Mouse (Mus musculus) neural tube, embryonic 13.5 days (tissue): ENCODE data around the gene Pfdn4. TPM values are rescaled to one million over a fixed set of nuclear protein-coding genes. Genes with fewer than 3 reads are reported as not detected.

Experiments
- ATAC-seq: fragments of 200-750 bp; cut with Nextera tagmentation; 2 replicates; pipeline ENCODE4 v1.8.0; 2017; ENCODE audit warnings: low read depth, mild to moderate bottlenecking, moderate TSS enrichment, moderate library complexity
- H3K27ac ChIP-seq: fragments of 300-500 bp; sonication (generic); replicated peaks from 2 replicates; pipeline ENCODE4 v1.5.1; 2015; ENCODE audit warnings: moderate library complexity, mild to moderate bottlenecking, inconsistent platforms
- H3K27me3 ChIP-seq: fragments of 300-500 bp; sonication (generic); 2 replicates; pipeline ENCODE4 v1.6.1; 2015; ENCODE audit warnings: mild to moderate bottlenecking, inconsistent platforms
- H3K36me3 ChIP-seq: fragments of 300-500 bp; sonication (generic); 2 replicates; pipeline ENCODE4 v1.6.1; 2015; ENCODE audit warnings: mild to moderate bottlenecking, inconsistent platforms
- H3K4me1 ChIP-seq: fragments of 300-500 bp; sonication (generic); replicated peaks from 2 replicates; pipeline ENCODE4 v1.6.1; 2015; ENCODE audit warnings: inconsistent platforms
- H3K4me2 ChIP-seq: fragments of 300-500 bp; sonication (generic); 2 replicates; pipeline ENCODE4 v1.6.1; 2015; ENCODE audit warnings: inconsistent platforms, mild to moderate bottlenecking, moderate library complexity
- H3K4me3 ChIP-seq: fragments of 300-500 bp; sonication (generic); 2 replicates; pipeline ENCODE4 v1.5.1; 2015; ENCODE audit warnings: mild to moderate bottlenecking, inconsistent platforms
- H3K9ac ChIP-seq: fragments of 300-500 bp; sonication (generic); 2 replicates; pipeline ENCODE4 v1.6.1; 2015; ENCODE audit warnings: moderate library complexity, mild to moderate bottlenecking, inconsistent platforms
- H3K9me3 ChIP-seq: fragments of 300-500 bp; sonication (generic); 2 replicates; pipeline ENCODE4 v1.6.1; 2016; ENCODE audit warnings: inconsistent platforms
- WGBS: fragments of 180-500 bp; shearing (Covaris S2); methylation state at CpG from one replicate; pipeline ENCODE4 v1.1.7; 2015; 5-methylcytosine and 5-hydroxymethylcytosine counted together
- polyA plus RNA-seq: library from polyadenylated mRNA; unstranded; fragments of >200 nt; fragmentation: Nextera tagmentation; extraction: Ambion mirVana; gene quantifications from 2 replicates; pipeline ENCODE4 v1.2.1, GENCODE M21; 2015

The Pfdn4 gene
- polyA plus RNA-seq, 1 experiment from 2014 or later = 171 TPM

GRCm38 (mm10) chr2:170535841-170536240, 39.6 kb downstream of the Pfdn4 start:
- Histone ChIP-seq H3K4me3 (no peak overlapping the region), H3K9ac (no peak overlapping the region), H3K27me3 (no peaks in the 10 kb centered on the region), H3K27ac (no peak overlapping the region), H3K9me3 (no peaks in the 10 kb centered on the region), H3K4me1 (peaks cover 10% of the 10 kb centered on the region; the same call in 1 of the 2 replicates), H3K4me2 (no peak overlapping the region), H3K36me3 (no peaks in the 10 kb centered on the region)
- peak; percentile 86 for ATAC-seq

- ATAC-seq = no peak
- Histone ChIP-seq H3K4me3 (no peak overlapping the region), H3K9me3 (no peaks in the 10 kb centered on the region), H3K9ac (no peak overlapping the region), H3K4me2 (no peak overlapping the region), H3K27me3 (no peaks in the 10 kb centered on the region), H3K4me1 (peaks cover 10% of the 10 kb centered on the region; the same call in 1 of the 2 replicates), H3K36me3 (no peaks in the 10 kb centered on the region), H3K27ac (no peak overlapping the region)
- 81% methylated on average over 9 of the region's 9 CpGs for WGBS
Measured at GRCm38 (mm10) chr2:170539211-170539610, 43.0 kb downstream of the Pfdn4 start.

- Histone ChIP-seq H3K27me3 (no peaks in the 10 kb centered on the region), H3K9ac (no peak overlapping the region), H3K36me3 (no peaks in the 10 kb centered on the region), H3K27ac (no peak overlapping the region), H3K4me3 (no peak overlapping the region), H3K9me3 (no peaks in the 10 kb centered on the region), H3K4me1 (peaks cover 15% of the 10 kb centered on the region), H3K4me2 (no peak overlapping the region)
- 85% methylated on average over 5 of the region's 5 CpGs for WGBS
- no peak for ATAC-seq
Measured at GRCm38 (mm10) chr2:170543625-170544024, 47.4 kb downstream of the Pfdn4 start.

- ATAC-seq = no peak
- no peaks in the 10 kb centered on the region for H3K36me3 ChIP-seq
- no peaks in the 10 kb centered on the region for H3K27me3 ChIP-seq
- 72% methylated on average over 3 of the region's 3 CpGs for WGBS
- no peak overlapping the region for H3K9ac ChIP-seq
- no peak overlapping the region for H3K27ac ChIP-seq
- peaks cover 18% of the 10 kb centered on the region for H3K4me1 ChIP-seq
- H3K4me3 ChIP-seq = no peak overlapping the region
- no peak overlapping the region for H3K4me2 ChIP-seq
- no peaks in the 10 kb centered on the region for H3K9me3 ChIP-seq
Measured at GRCm38 (mm10) chr2:170544159-170544558, 47.9 kb downstream of the Pfdn4 start.

DNA sequence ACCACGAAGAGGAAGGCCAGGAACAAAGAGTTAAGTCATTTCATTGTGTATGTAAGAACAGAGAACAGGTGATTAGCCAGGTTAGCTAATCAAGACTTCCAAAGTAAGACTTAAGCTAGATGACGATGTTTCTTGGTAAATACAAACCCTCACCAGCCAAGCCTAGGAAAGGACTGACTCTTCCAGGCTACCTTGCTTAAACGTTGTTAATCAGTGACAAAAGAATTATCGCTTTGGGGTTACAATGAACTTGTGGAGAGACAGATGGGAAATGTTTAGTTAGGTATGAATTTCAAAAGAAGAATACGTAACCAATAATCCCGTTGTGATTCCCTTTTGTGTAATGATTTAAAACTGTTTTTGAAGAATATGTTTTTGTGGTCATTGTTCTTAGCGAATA, 48.7 kb downstream of the Pfdn4 start:
- Histone ChIP-seq H3K9me3 (no peaks in the 10 kb centered on the region), H3K9ac (no peak overlapping the region), H3K4me1 (peaks cover 18% of the 10 kb centered on the region), H3K27ac (no peak overlapping the region), H3K4me2 (no peak overlapping the region), H3K36me3 (no peaks in the 10 kb centered on the region), H3K27me3 (no peaks in the 10 kb centered on the region), H3K4me3 (no peak overlapping the region)
- 90% methylated on average over 7 of the region's 7 CpGs for WGBS
- ATAC-seq = no peak

- no peaks in the 10 kb centered on the region for H3K9me3 ChIP-seq
- ATAC-seq = no peak
- H3K27me3 ChIP-seq = no peaks in the 10 kb centered on the region
- WGBS = 49% methylated on average over 4 of the region's 4 CpGs
- no peak overlapping the region for H3K27ac ChIP-seq
- no peaks in the 10 kb centered on the region for H3K36me3 ChIP-seq
- H3K4me3 ChIP-seq = no peak overlapping the region
- H3K9ac ChIP-seq = no peak overlapping the region
- H3K4me1 ChIP-seq = peaks cover 21% of the 10 kb centered on the region
- H3K4me2 ChIP-seq = no peak overlapping the region
Measured at GRCm38 (mm10) chr2:170545745-170546144, 49.5 kb downstream of the Pfdn4 start.

DNA sequence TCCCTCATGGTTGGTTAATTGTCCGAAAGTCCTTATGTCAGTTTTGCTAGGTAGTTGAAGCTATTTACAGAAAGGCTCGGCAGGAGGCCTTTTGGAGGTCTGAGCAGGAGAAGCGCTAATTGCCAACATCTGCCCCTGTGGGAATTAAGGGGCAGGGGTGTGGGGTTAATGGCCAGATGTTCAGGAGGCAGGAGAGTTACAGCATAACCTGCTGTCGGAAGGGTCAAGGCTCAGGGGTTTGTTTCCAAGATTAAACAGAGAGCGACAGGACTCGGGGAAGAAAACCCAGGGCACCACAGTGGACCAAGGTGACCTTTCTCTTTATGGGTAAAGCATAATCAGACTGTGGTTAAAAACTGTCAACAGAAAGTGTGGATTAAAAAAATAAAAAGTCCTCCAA, 51.3 kb downstream of the Pfdn4 start:
- Histone ChIP-seq H3K4me3 (no peak overlapping the region), H3K4me1 (peaks cover 21% of the 10 kb centered on the region), H3K27me3 (no peaks in the 10 kb centered on the region), H3K27ac (no peak overlapping the region), H3K36me3 (no peaks in the 10 kb centered on the region), H3K9me3 (no peaks in the 10 kb centered on the region), H3K9ac (no peak overlapping the region), H3K4me2 (no peak overlapping the region)
- no peak for ATAC-seq
- WGBS = 8% methylated on average over 6 of the region's 6 CpGs

DNA sequence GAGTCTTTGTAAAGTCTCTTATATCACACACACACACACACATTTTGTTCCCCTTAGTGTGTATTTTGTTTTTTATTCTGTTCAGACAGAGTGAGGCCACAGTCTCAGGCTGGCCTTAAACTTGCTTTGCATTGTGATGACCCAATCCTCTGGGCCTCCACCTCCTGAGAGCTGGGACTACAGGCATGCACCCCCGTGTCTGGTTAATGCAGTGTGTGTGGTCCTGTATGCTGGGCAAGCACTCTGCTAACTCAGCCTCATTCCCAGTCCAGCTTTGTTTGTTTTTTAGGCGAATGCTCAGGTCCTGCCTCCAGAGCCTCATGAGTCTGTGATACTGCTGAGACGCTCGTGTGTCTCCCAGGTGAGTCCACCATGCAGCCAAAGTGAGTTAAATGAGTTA, 51.8 kb downstream of the Pfdn4 start:
- no peaks in the 10 kb centered on the region for H3K36me3 ChIP-seq

GRCm38 (mm10) chr2:170549146-170549545, 52.9 kb downstream of the Pfdn4 start:
- no peak overlapping the region for H3K9ac ChIP-seq
- no peak overlapping the region for H3K27ac ChIP-seq
- H3K9me3 ChIP-seq = no peaks in the 10 kb centered on the region
- no peak for ATAC-seq
- no peak overlapping the region for H3K4me2 ChIP-seq
- no peak overlapping the region for H3K4me3 ChIP-seq
- peaks cover 21% of the 10 kb centered on the region for H3K4me1 ChIP-seq
- H3K36me3 ChIP-seq = no peaks in the 10 kb centered on the region
- H3K27me3 ChIP-seq = no peaks in the 10 kb centered on the region
- 78% methylated on average over 2 of the region's 2 CpGs for WGBS

More for the DNA sequence above, 51.8 kb downstream of the Pfdn4 start:
- peaks cover 21% of the 10 kb centered on the region for H3K4me1 ChIP-seq
- no peaks in the 10 kb centered on the region for H3K27me3 ChIP-seq
- no peak overlapping the region for H3K9ac ChIP-seq
- H3K4me2 ChIP-seq = no peak overlapping the region
- H3K27ac ChIP-seq = no peak overlapping the region
- no peak for ATAC-seq
- no peaks in the 10 kb centered on the region for H3K9me3 ChIP-seq
- no peak overlapping the region for H3K4me3 ChIP-seq
- WGBS = 26% methylated on average over 4 of the region's 4 CpGs

- no peak overlapping the region for H3K9ac ChIP-seq
- peak overlapping the region; percentile 25; the same call in 1 of the 2 replicates for H3K27ac ChIP-seq
- H3K4me1 ChIP-seq = peaks cover 21% of the 10 kb centered on the region
- H3K4me2 ChIP-seq = no peak overlapping the region
- 38% methylated on average over 5 of the region's 5 CpGs for WGBS
- no peaks in the 10 kb centered on the region for H3K36me3 ChIP-seq
- 0 out of 2 replicates have a peak, but pooled peaks cover 6% of the 10 kb centered on the region for H3K27me3 ChIP-seq
- peak; percentile 42; the same call in 1 of the 2 replicates for ATAC-seq
- no peak overlapping the region for H3K4me3 ChIP-seq
- no peaks in the 10 kb centered on the region for H3K9me3 ChIP-seq
Measured at GRCm38 (mm10) chr2:170550240-170550639, 54.0 kb downstream of the Pfdn4 start.

DNA sequence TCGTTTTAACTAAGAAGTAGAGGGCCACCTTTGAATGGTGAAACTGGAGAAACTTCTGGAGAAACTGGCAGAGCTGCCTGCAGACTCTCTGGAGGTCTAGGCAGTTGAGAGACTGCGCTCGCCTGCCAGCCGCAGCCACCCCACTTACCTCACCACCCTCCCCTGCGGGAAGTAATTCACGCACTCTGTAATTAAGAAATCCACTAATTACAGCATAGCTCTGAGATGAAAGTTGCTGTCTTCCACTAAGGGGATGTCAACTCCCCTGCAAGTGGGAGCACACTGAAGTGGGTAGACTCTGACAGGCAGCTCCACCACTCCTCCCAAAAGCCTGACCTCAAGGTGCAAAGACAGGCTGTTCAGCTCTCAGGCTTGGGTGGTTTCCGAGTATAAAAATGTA, 55.9 kb downstream of the Pfdn4 start:
- no peaks in the 10 kb centered on the region for H3K36me3 ChIP-seq
- H3K27ac ChIP-seq = no peak overlapping the region
- ATAC-seq = no peak
- H3K4me1 ChIP-seq = peaks cover 22% of the 10 kb centered on the region
- no peak overlapping the region for H3K4me3 ChIP-seq
- no peaks in the 10 kb centered on the region for H3K9me3 ChIP-seq
- WGBS = 49% methylated on average over 7 of the region's 7 CpGs
- 0 out of 2 replicates have a peak, but pooled peaks cover 6% of the 10 kb centered on the region for H3K27me3 ChIP-seq
- H3K9ac ChIP-seq = no peak overlapping the region
- H3K4me2 ChIP-seq = no peak overlapping the region

DNA sequence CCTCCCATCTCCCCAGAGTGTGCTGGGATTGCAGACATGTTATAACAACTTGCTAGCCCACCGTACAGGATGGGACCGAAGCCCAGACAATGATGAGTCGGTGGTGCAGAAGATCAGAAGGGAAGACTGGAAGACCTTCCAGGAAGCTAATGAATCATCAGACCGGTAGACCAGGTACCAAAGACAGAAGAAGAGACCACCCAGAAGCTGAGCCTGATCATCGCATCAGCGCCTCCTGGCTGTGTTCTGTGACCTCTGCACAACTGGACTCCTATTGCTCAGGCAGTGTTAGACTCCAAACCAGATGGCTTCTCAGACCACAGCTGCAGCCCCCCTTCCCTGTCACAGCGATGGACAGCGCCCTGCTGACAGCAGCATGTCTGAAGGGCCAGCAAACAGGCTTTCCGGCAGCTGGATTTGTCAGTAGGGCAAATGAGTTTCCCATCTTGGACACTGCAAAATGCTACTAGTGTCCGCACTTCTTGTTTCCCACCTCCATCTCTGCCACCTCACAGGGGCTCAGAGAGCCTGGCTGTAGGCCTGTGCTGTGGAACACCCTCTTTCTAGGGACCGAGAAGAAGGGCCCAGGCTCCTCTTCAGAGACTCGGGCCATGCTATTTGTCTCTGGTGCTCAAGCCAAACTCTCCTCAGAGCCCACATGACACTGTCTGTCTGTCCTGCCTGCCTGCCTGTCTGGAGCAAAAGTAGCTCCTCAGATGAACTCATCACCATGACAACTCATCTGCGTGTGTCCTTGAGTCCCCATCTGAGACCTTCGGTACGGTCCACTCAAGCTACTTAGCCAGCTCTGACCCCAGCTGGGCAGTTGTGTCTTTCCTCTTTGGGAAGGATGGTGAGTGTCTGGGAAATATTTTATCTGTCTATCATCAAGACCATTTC, 68.0 kb downstream of the Pfdn4 start:
- no peaks in the 10 kb centered on the region for H3K27me3 ChIP-seq
- no peak for ATAC-seq
- H3K27ac ChIP-seq = no peak overlapping the region
- no peak overlapping the region for H3K4me3 ChIP-seq
- H3K9ac ChIP-seq = no peak overlapping the region
- H3K4me1 ChIP-seq = 0 out of 2 replicates have a peak, but pooled peaks cover 10% of the 10 kb centered on the region
- WGBS = 79% methylated on average over 15 of the region's 15 CpGs
- H3K4me2 ChIP-seq = no peak overlapping the region
- no peaks in the 10 kb centered on the region for H3K36me3 ChIP-seq
- no peaks in the 10 kb centered on the region for H3K9me3 ChIP-seq
